Mouse (Mus musculus) neural tube, embryonic 13.5 days (tissue): Measurements from ENCODE around the gene Tff2. TPM values are rescaled to one million over a fixed set of nuclear protein-coding genes. Genes with fewer than 3 reads are reported as not detected.

Experiments used
- ATAC-seq: fragments of 200-750 bp; cut with Nextera tagmentation; 2 replicates; pipeline ENCODE4 v1.8.0; 2017; ENCODE audit warnings: low read depth, mild to moderate bottlenecking, moderate TSS enrichment, moderate library complexity
- H3K27ac ChIP-seq: fragments of 300-500 bp; sonication (generic); replicated peaks from 2 replicates; pipeline ENCODE4 v1.5.1; 2015; ENCODE audit warnings: moderate library complexity, mild to moderate bottlenecking, inconsistent platforms
- H3K27me3 ChIP-seq: fragments of 300-500 bp; sonication (generic); 2 replicates; pipeline ENCODE4 v1.6.1; 2015; ENCODE audit warnings: mild to moderate bottlenecking, inconsistent platforms
- H3K36me3 ChIP-seq: fragments of 300-500 bp; sonication (generic); 2 replicates; pipeline ENCODE4 v1.6.1; 2015; ENCODE audit warnings: mild to moderate bottlenecking, inconsistent platforms
- H3K4me1 ChIP-seq: fragments of 300-500 bp; sonication (generic); replicated peaks from 2 replicates; pipeline ENCODE4 v1.6.1; 2015; ENCODE audit warnings: inconsistent platforms
- H3K4me2 ChIP-seq: fragments of 300-500 bp; sonication (generic); 2 replicates; pipeline ENCODE4 v1.6.1; 2015; ENCODE audit warnings: inconsistent platforms, mild to moderate bottlenecking, moderate library complexity
- H3K4me3 ChIP-seq: fragments of 300-500 bp; sonication (generic); 2 replicates; pipeline ENCODE4 v1.5.1; 2015; ENCODE audit warnings: mild to moderate bottlenecking, inconsistent platforms
- H3K9ac ChIP-seq: fragments of 300-500 bp; sonication (generic); 2 replicates; pipeline ENCODE4 v1.6.1; 2015; ENCODE audit warnings: moderate library complexity, mild to moderate bottlenecking, inconsistent platforms
- H3K9me3 ChIP-seq: fragments of 300-500 bp; sonication (generic); 2 replicates; pipeline ENCODE4 v1.6.1; 2016; ENCODE audit warnings: inconsistent platforms
- WGBS: fragments of 180-500 bp; shearing (Covaris S2); methylation state at CpG from one replicate; pipeline ENCODE4 v1.1.7; 2015; 5-methylcytosine and 5-hydroxymethylcytosine counted together
- polyA plus RNA-seq: library from polyadenylated mRNA; unstranded; fragments of >200 nt; fragmentation: Nextera tagmentation; extraction: Ambion mirVana; gene quantifications from 2 replicates; pipeline ENCODE4 v1.2.1, GENCODE M21; 2015

The Tff2 gene
- polyA plus RNA-seq: not detected in 2 replicates

GRCm38 (mm10) chr17:31144040-31145037, at the start of gene Tff2:
TSS of gene Tff2 (minus strand) at chr17:31144282.
- Histone ChIP-seq H3K36me3 (no peaks in the 10 kb centered on the region), H3K4me3 (no peak within 1 kb of the TSS), H3K27me3 (no peaks in the 10 kb centered on the region), H3K4me1 (peaks cover 9% of the 10 kb centered on the region; the same call in 1 of the 2 replicates), H3K9me3 (peaks cover 4% of the 10 kb centered on the region; the same call in 1 of the 2 replicates), H3K27ac (no peak within 1 kb of the TSS), H3K9ac (no peak within 1 kb of the TSS), H3K4me2 (no peak within 1 kb of the TSS)
- 62% methylated on average over 15 of the region's 15 CpGs for WGBS
- ATAC-seq: no peak; the same call in 1 of the 2 replicates

GRCm38 (mm10) chr17:31193360-31193759, 49.3 kb upstream of the Tff2 start:
- Histone ChIP-seq H3K36me3 (no peaks in the 10 kb centered on the region), H3K9me3 (no peaks in the 10 kb centered on the region), H3K4me3 (no peak overlapping the region), H3K27ac (no peak overlapping the region), H3K9ac (no peak overlapping the region), H3K4me1 (0 out of 2 replicates have a peak, but pooled peaks cover 3% of the 10 kb centered on the region), H3K27me3 (no peaks in the 10 kb centered on the region), H3K4me2 (no peak overlapping the region)
- WGBS: 85% methylated on average over 9 of the region's 9 CpGs
- ATAC-seq: no peak

- ATAC-seq: no peak
- 44% methylated on average over 2 of the region's 2 CpGs for WGBS
These were observed 48.6 kb upstream of the Tff2 start for GRCm38 (mm10) chr17:31192663-31193062.

GRCm38 (mm10) chr17:31191825-31192224, 47.7 kb upstream of the Tff2 start:
- no peak overlapping the region for H3K27ac ChIP-seq
- H3K4me3 ChIP-seq: no peak overlapping the region
- no peaks in the 10 kb centered on the region for H3K36me3 ChIP-seq
- no peak overlapping the region for H3K4me2 ChIP-seq
- H3K9me3 ChIP-seq: no peaks in the 10 kb centered on the region
- no peak overlapping the region for H3K9ac ChIP-seq
- WGBS: 66% methylated on average over 8 of the region's 8 CpGs
- no peak for ATAC-seq
- H3K4me1 ChIP-seq: 0 out of 2 replicates have a peak, but pooled peaks cover 3% of the 10 kb centered on the region
- H3K27me3 ChIP-seq: no peaks in the 10 kb centered on the region

More at GRCm38 (mm10) chr17:31192663-31193062, 48.6 kb upstream of the Tff2 start:
- no peaks in the 10 kb centered on the region for H3K9me3 ChIP-seq
- 0 out of 2 replicates have a peak, but pooled peaks cover 3% of the 10 kb centered on the region for H3K4me1 ChIP-seq
- H3K27ac ChIP-seq: no peak overlapping the region
- H3K27me3 ChIP-seq: no peaks in the 10 kb centered on the region
- no peak overlapping the region for H3K4me2 ChIP-seq
- no peak overlapping the region for H3K4me3 ChIP-seq
- no peaks in the 10 kb centered on the region for H3K36me3 ChIP-seq
- no peak overlapping the region for H3K9ac ChIP-seq

- no peak for ATAC-seq
- Histone ChIP-seq H3K27me3 (no peaks in the 10 kb centered on the region), H3K4me1 (0 out of 2 replicates have a peak, but pooled peaks cover 1% of the 10 kb centered on the region), H3K4me2 (no peak overlapping the region), H3K9ac (no peak overlapping the region), H3K36me3 (no peaks in the 10 kb centered on the region), H3K4me3 (no peak overlapping the region), H3K27ac (no peak overlapping the region), H3K9me3 (no peaks in the 10 kb centered on the region)
- WGBS: 23% methylated on average over 4 of the region's 4 CpGs
These were observed 43.3 kb upstream of the Tff2 start for GRCm38 (mm10) chr17:31187370-31187769.

GRCm38 (mm10) chr17:31184269-31184990, 40.3 kb upstream of the Tff2 start:
- Histone ChIP-seq H3K9me3 (no peaks in the 10 kb centered on the region), H3K9ac (no peak overlapping the region), H3K27me3 (no peaks in the 10 kb centered on the region), H3K4me3 (no peak overlapping the region), H3K36me3 (no peaks in the 10 kb centered on the region), H3K4me1 (no peaks in the 10 kb centered on the region), H3K27ac (no peak overlapping the region), H3K4me2 (no peak overlapping the region)
- ATAC-seq: no peak
- WGBS: 82% methylated on average over 12 of the region's 12 CpGs

- no peak overlapping the region for H3K27ac ChIP-seq
- H3K36me3 ChIP-seq: no peaks in the 10 kb centered on the region
- no peak overlapping the region for H3K4me3 ChIP-seq
- no peaks in the 10 kb centered on the region for H3K4me1 ChIP-seq
- H3K4me2 ChIP-seq: no peak overlapping the region
- H3K27me3 ChIP-seq: no peaks in the 10 kb centered on the region
- H3K9ac ChIP-seq: no peak overlapping the region
- ATAC-seq: no peak
- H3K9me3 ChIP-seq: no peaks in the 10 kb centered on the region
- WGBS: 70% methylated on average over 12 of the region's 12 CpGs
These were observed 39.3 kb upstream of the Tff2 start for GRCm38 (mm10) chr17:31183180-31183974.

GRCm38 (mm10) chr17:31181490-31181889, 37.4 kb upstream of the Tff2 start:
- H3K27me3 ChIP-seq: no peaks in the 10 kb centered on the region
- 87% methylated on average over 4 of the region's 4 CpGs for WGBS
- no peaks in the 10 kb centered on the region for H3K36me3 ChIP-seq
- H3K27ac ChIP-seq: no peak overlapping the region
- no peaks in the 10 kb centered on the region for H3K9me3 ChIP-seq
- H3K4me2 ChIP-seq: no peak overlapping the region
- ATAC-seq: no peak
- no peak overlapping the region for H3K4me3 ChIP-seq
- no peak overlapping the region for H3K9ac ChIP-seq
- no peaks in the 10 kb centered on the region for H3K4me1 ChIP-seq

GRCm38 (mm10) chr17:31176321-31176720, 32.2 kb upstream of the Tff2 start:
- no peak overlapping the region for H3K4me3 ChIP-seq
- ATAC-seq: no peak
- no peaks in the 10 kb centered on the region for H3K27me3 ChIP-seq
- no peak overlapping the region for H3K9ac ChIP-seq
- H3K36me3 ChIP-seq: no peaks in the 10 kb centered on the region
- no peaks in the 10 kb centered on the region for H3K9me3 ChIP-seq
- 88% methylated on average over 4 of the region's 4 CpGs for WGBS
- no peak overlapping the region for H3K27ac ChIP-seq
- no peaks in the 10 kb centered on the region for H3K4me1 ChIP-seq
- H3K4me2 ChIP-seq: no peak overlapping the region

- Histone ChIP-seq H3K4me3 (no peak overlapping the region), H3K4me1 (no peaks in the 10 kb centered on the region), H3K36me3 (no peaks in the 10 kb centered on the region), H3K9ac (no peak overlapping the region), H3K27me3 (no peaks in the 10 kb centered on the region), H3K9me3 (no peaks in the 10 kb centered on the region), H3K4me2 (no peak overlapping the region), H3K27ac (no peak overlapping the region)
- no peak for ATAC-seq
- WGBS: 87% methylated on average over 5 of the region's 5 CpGs
These were observed 25.7 kb upstream of the Tff2 start for GRCm38 (mm10) chr17:31169796-31170195.

- H3K36me3 ChIP-seq: no peaks in the 10 kb centered on the region
- H3K9me3 ChIP-seq: no peaks in the 10 kb centered on the region
- WGBS: 86% methylated on average over 6 of the region's 6 CpGs
- no peak within 1 kb of the TSS for H3K4me3 ChIP-seq
- no peak within 1 kb of the TSS for H3K27ac ChIP-seq
- no peaks in the 10 kb centered on the region for H3K4me1 ChIP-seq
- ATAC-seq: no peak
- H3K4me2 ChIP-seq: no peak within 1 kb of the TSS
- no peak within 1 kb of the TSS for H3K9ac ChIP-seq
- no peaks in the 10 kb centered on the region for H3K27me3 ChIP-seq
These were observed 21.0 kb upstream of the Tff2 start, which contains the start of gene Tff1 for GRCm38 (mm10) chr17:31165127-31165526. TSS of gene Tff1 (minus strand) at chr17:31165277.
